ENCODE assay signal across 15 mouse cellular contexts in genomic region chr13:101550526-101550925, GRCm38 (mm10).
DNase-seq lines count a peak whose midpoint lies in the region; ATAC-seq and TF ChIP-seq lines count a peak whose summit lies in the region.
"Had no signal": no experiment of that assay in that cellular context is flagged by ENCODE, and none has a peak within 500 bp of the region (broad histone marks: within the 10 kb centered on the region; RNA-seq: fewer than 3 reads in every experiment).

No protein-coding gene starts in this region.

- TF ChIP-seq EP300 in heart, adult 2 months (IDR thresholded peaks at IDR 0.05; ENCODE audit: insufficient read depth, low read depth, low read length) = no peak

- H3K4me2 ChIP-seq in liver, embryonic 13.5 days = peak overlapping the region; percentile 64
- no peak overlapping the region for H3K4me2 ChIP-seq in forebrain, embryonic 15.5 days (replicated peaks)
- H3K4me2 ChIP-seq: embryonic facial prominence, embryonic 13.5 days; midbrain, embryonic 12.5 days had no signal

- peak overlapping the region; percentile 99 for H3K27ac ChIP-seq in liver, embryonic 13.5 days
- no peak overlapping the region; the same call in 1 of the 2 replicates for H3K27ac ChIP-seq in cerebellum, adult 2 months (ENCODE audit: insufficient read depth, low read length)
- H3K27ac ChIP-seq in forebrain, embryonic 15.5 days (replicated peaks) = no peak overlapping the region
- no peak overlapping the region for H3K27ac ChIP-seq in heart, adult 2 months
- H3K27ac ChIP-seq: embryonic facial prominence, embryonic 13.5 days; forebrain, embryonic 10.5 days; midbrain, embryonic 12.5 days had no signal

- peaks cover 90% of the 10 kb centered on the region for H3K4me1 ChIP-seq in liver, embryonic 13.5 days (replicated peaks)
- peaks cover 11% of the 10 kb centered on the region for H3K4me1 ChIP-seq in cerebellum, adult 2 months (ENCODE audit: control insufficient read depth, insufficient read depth, low read length)
- H3K4me1 ChIP-seq in forebrain, embryonic 15.5 days = peaks cover 3% of the 10 kb centered on the region; the same call in 1 of the 2 replicates
- H3K4me1 ChIP-seq in heart, adult 2 months (ENCODE audit: control insufficient read depth, insufficient read depth, low read length) = peaks cover 1% of the 10 kb centered on the region; the same call in 1 of the 2 replicates

- no peak overlapping the region for H3K4me3 ChIP-seq in liver, embryonic 13.5 days (replicated peaks)
- no peak overlapping the region for H3K4me3 ChIP-seq in cerebellum, adult 2 months (replicated peaks; ENCODE audit: insufficient read depth, low read depth, low read length)
- H3K4me3 ChIP-seq in forebrain, embryonic 15.5 days = no peak overlapping the region
- H3K4me3 ChIP-seq in heart, adult 2 months = no peak overlapping the region
- H3K4me3 ChIP-seq: embryonic facial prominence, embryonic 13.5 days; forebrain, embryonic 10.5 days; midbrain, embryonic 12.5 days had no signal

- no peaks in the 10 kb centered on the region for H3K79me2 ChIP-seq in heart, adult 2 months (replicated peaks; ENCODE audit: control insufficient read depth, insufficient read depth, low read length)

- no peak for DNase-seq in liver, embryonic 13.5 days
- no peak for DNase-seq in liver
- peak; percentile 54 to 84 for DNase-seq in cerebellum, adult 2 months
- peak; percentile 19 to 56 for DNase-seq in cerebellum, postnatal 36 days
- no peak for DNase-seq in retina, embryonic 14.5 days (ENCODE audit: low spot score)
- no peak for DNase-seq in heart, adult 2 months
- DNase-seq: adrenal gland, postnatal 14 days; gastrocnemius, postnatal 10 days; heart, postnatal 36 days; kidney, adult 11 months had no signal

- intact Hi-C loops in heart, adult 2 months (cut with DNase I) = no loop called here

- no peak for TF ChIP-seq POLR2A in cerebellum, adult 2 months (IDR thresholded peaks at IDR 0.05; ENCODE audit: borderline replicate concordance, insufficient read depth, low read length)
- TF ChIP-seq POLR2A in heart, adult 2 months (IDR thresholded peaks at IDR 0.05; ENCODE audit: insufficient read depth, low read depth, low read length) = no peak

- no peaks in the 10 kb centered on the region for H3K36me3 ChIP-seq in liver, embryonic 13.5 days
- no peaks in the 10 kb centered on the region for H3K36me3 ChIP-seq in forebrain, embryonic 15.5 days
- no peaks in the 10 kb centered on the region for H3K36me3 ChIP-seq in heart, adult 2 months (ENCODE audit: control insufficient read depth, insufficient read depth, low read length)
- H3K36me3 ChIP-seq: embryonic facial prominence, embryonic 13.5 days; forebrain, embryonic 10.5 days; midbrain, embryonic 12.5 days had no signal

- no peak for TF ChIP-seq CTCF in cerebellum, adult 2 months (IDR thresholded peaks at IDR 0.05; ENCODE audit: borderline replicate concordance, insufficient read depth, low read depth, low read length)
- no peak for TF ChIP-seq CTCF in heart, adult 2 months (IDR thresholded peaks at IDR 0.05)

- no peaks in the 10 kb centered on the region for H3K27me3 ChIP-seq in liver, embryonic 13.5 days
- no peaks in the 10 kb centered on the region for H3K27me3 ChIP-seq in cerebellum, adult 2 months (ENCODE audit: control insufficient read depth, insufficient read depth, low read length)
- no peaks in the 10 kb centered on the region for H3K27me3 ChIP-seq in forebrain, embryonic 15.5 days
- H3K27me3 ChIP-seq in heart, adult 2 months (ENCODE audit: control insufficient read depth, insufficient read depth, low read length) = no peaks in the 10 kb centered on the region
- H3K27me3 ChIP-seq: embryonic facial prominence, embryonic 13.5 days; midbrain, embryonic 12.5 days had no signal

- ATAC-seq in liver, embryonic 13.5 days (ENCODE audit: low read depth) = no peak
- no peak for ATAC-seq in forebrain, embryonic 15.5 days (replicated peaks)
- ATAC-seq: hindbrain, embryonic 16.5 days had no signal

- H3K9ac ChIP-seq in liver, embryonic 13.5 days = peak overlapping the region; percentile 68
- H3K9ac ChIP-seq in forebrain, embryonic 15.5 days (replicated peaks) = no peak overlapping the region
- H3K9ac ChIP-seq in heart, adult 2 months (ENCODE audit: low read depth, low read length) = no peak overlapping the region
- H3K9ac ChIP-seq: embryonic facial prominence, embryonic 13.5 days; midbrain, embryonic 12.5 days had no signal

- 83% methylated on average over 5 of the region's 5 CpGs for WGBS in liver, embryonic 13.5 days (ENCODE audit: insufficient replicate concordance)
- 27% methylated on average over 5 of the region's 5 CpGs for WGBS in cerebellum, adult 2 months
- 51% methylated on average over 5 of the region's 5 CpGs for WGBS in forebrain, embryonic 15.5 days
- WGBS in heart, adult 2 months = 78% methylated on average over 5 of the region's 5 CpGs

- no peaks in the 10 kb centered on the region for H3K9me3 ChIP-seq in liver, embryonic 13.5 days (replicated peaks)
- no peaks in the 10 kb centered on the region for H3K9me3 ChIP-seq in forebrain, embryonic 15.5 days
- H3K9me3 ChIP-seq: embryonic facial prominence, embryonic 13.5 days; forebrain, embryonic 10.5 days; midbrain, embryonic 12.5 days had no signal

Comparison
In these comparisons a context has a peak if more than half of its experiments do, and no peak if none do; other contexts are left out.
1. DNase-seq: peak in cerebellum, adult 2 months (2 of 2) and cerebellum, postnatal 36 days (2 of 2); none in liver, embryonic 13.5 days (single experiment), liver (single experiment), retina, embryonic 14.5 days (single experiment) and heart, adult 2 months (0 of 2).